Mouse (Mus musculus) spleen, postnatal 10 days (tissue): ENCODE measurements around the gene Acvr2a.

Experiments used
- DNase-seq, 2 experiments: peaks; one replicate each; pipeline ENCODE4 v3.0.0; 2021 to 2022; ENCODE audit warnings: low spot score in 2 of 2

The Acvr2a gene

GRCm38 (mm10) chr2:48868199-48868913, 54.4 kb downstream of the Acvr2a start:
- no peak for DNase-seq

- peak in 1 of 2 experiments; percentile 41 for DNase-seq
Observed at GRCm38 (mm10) chr2:48885945-48886344, 72.0 kb downstream of the Acvr2a start.

GRCm38 (mm10) chr2:48895186-48895585, 81.3 kb downstream of the Acvr2a start:
- DNase-seq, result no peak

GRCm38 (mm10) chr2:48908866-48909265, 95.0 kb downstream of the Acvr2a start:
- no peak for DNase-seq

GRCm38 (mm10) chr2:48914185-48914584, 100.3 kb downstream of the Acvr2a start:
- no peak for DNase-seq

GRCm38 (mm10) chr2:48915832-48916231, 101.9 kb downstream of the Acvr2a start:
- DNase-seq, result no peak

- no peak for DNase-seq
Observed at GRCm38 (mm10) chr2:48935058-48935457, 121.1 kb downstream of the Acvr2a start.

- DNase-seq, result no peak
Observed at GRCm38 (mm10) chr2:48947761-48948160, 133.9 kb downstream of the Acvr2a start.

GRCm38 (mm10) chr2:48948841-48949584, 135.1 kb downstream of the Acvr2a start, which contains the start of gene Mbd5:
Gene Mbd5, plus strand, starts transcription at chr2:48949508.
- DNase-seq, result peak; percentile 98 to 100

GRCm38 (mm10) chr2:48949743-48950251, 135.9 kb downstream of the Acvr2a start:
- DNase-seq, result peak; percentile 53 to 61

GRCm38 (mm10) chr2:48950252-48950315, 136.2 kb downstream of the Acvr2a start, which contains the start of gene Orc4:
Gene Orc4, minus strand, starts transcription at chr2:48950277.
- DNase-seq, result no peak

- DNase-seq, result no peak
Observed at GRCm38 (mm10) chr2:48950316-48950880, 136.5 kb downstream of the Acvr2a start.
